Mouse (Mus musculus): ENCODE measurements around the gene Unc5b. TPM values are rescaled to one million over a fixed set of nuclear protein-coding genes. Genes with fewer than 3 reads are reported as not detected.

The Unc5b gene
- total and polyA plus RNA-seq, 3 experiments: 0.04 to 0.21 (median 0.06) TPM

DNA sequence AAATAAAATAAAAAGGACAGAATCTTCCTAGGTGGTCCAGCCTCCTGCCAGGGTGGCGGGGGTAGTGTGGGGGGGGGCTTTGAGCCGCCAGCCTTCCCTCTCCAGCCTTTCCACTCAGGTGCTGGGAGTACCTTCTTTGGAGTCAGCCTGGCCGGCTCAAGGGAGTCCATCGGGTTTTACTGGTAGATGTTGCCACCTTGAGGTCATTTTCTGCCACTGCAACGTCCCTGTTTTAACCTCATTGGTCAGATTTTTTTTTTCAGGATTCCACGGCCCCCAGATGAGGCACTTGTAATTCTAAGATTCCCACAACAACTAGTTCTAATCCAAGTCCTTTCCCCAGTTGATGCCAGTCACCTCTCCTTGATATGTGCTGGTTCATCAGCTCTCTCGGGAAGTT, 74.4 kb downstream of the Unc5b start (continued):
- TF ChIP-seq SMC3 (IDR thresholded peaks at IDR 0.05; ENCODE audit: low read depth, low read length): peak; percentile 93
- no peak for TF ChIP-seq PAX5 (IDR thresholded peaks at IDR 0.05; ENCODE audit: low read length)
- TF ChIP-seq POLR2A (IDR thresholded peaks at IDR 0.05; ENCODE audit: low read depth, low read length): no peak
- TF ChIP-seq ZC3H11A (IDR thresholded peaks at IDR 0.05; ENCODE audit: low read depth, low read length): peak; percentile 88
- TF ChIP-seq JUN (IDR thresholded peaks at IDR 0.05; ENCODE audit: insufficient read depth, low read depth, low read length): no peak
- no peak for TF ChIP-seq USF2 (conservative IDR thresholded peaks at IDR 0.05; ENCODE audit: low read depth, low read length)

DNA sequence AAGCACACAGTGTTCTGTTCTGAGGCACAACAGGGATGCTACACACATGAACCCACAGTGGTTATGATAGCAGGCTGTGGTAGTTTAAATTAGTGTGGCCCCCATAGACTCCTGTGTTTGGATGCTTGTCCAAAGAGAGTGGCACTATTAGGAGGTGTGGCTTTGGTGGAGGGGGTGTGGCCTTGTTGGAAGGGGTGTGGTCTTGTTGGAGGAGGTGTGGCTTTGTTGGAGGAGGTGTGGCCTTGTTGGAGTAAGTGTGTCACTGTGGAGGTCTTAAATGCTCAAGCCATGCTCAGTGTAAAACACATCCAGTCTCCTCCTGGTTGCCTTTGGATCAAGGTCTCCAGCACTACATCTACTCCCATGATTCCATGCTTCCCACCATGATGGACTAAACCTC, 75.2 kb downstream of the Unc5b start:
- in situ Hi-C loops (cut with MboI; ENCODE audit: low pct_ligation_motif_present, low pct_unique_long_range_greater_than_20kb, low sequenced_read_pairs) (loop anchor here (5.0 to 10.0 kb wide), 2 partner anchors 219 to 451 kb away; no protein-coding TSS in a partner anchor), dilution Hi-C loops (cut with MboI; ENCODE audit: extremely low pct_ligation_motif_present, extremely low pct_unique_long_range_greater_than_20kb, low sequenced_read_pairs) (loop anchor here (25.0 kb wide), 1 partner anchor 306 kb away; no protein-coding TSS in a partner anchor)
- no peaks in the 10 kb centered on the region for H3K79me2 ChIP-seq (replicated peaks; ENCODE audit: control insufficient read depth, extremely low read depth, insufficient read depth, poor library complexity, severe bottlenecking)
- no peak overlapping the region for H3K27ac ChIP-seq (ENCODE audit: insufficient read depth, low read depth)
- H3K27me3 ChIP-seq (replicated peaks): peaks cover 25% of the 10 kb centered on the region
- no peaks in the 10 kb centered on the region for H3K36me3 ChIP-seq (replicated peaks in 1 of 2; ENCODE audit: control insufficient read depth in 1 of 2, insufficient read depth in 1 of 2, low read length in 1 of 2)
- DNase-seq (ENCODE audit: extremely low read depth): no peak
- H3K4me2 ChIP-seq (ENCODE audit: insufficient read depth, low read depth, poor library complexity, severe bottlenecking): no peak overlapping the region
- H3K9ac ChIP-seq (ENCODE audit: insufficient read depth, low read depth): no peak overlapping the region
- H3K9me3 ChIP-seq (replicated peaks; ENCODE audit: low read length): peaks cover 19% of the 10 kb centered on the region
- H3K4me1 ChIP-seq (ENCODE audit: control insufficient read depth in 1 of 2, insufficient read depth in 2 of 2): peaks cover 3 to 15% of the 10 kb centered on the region in 2 experiments; a peak in 3 of 4 replicates
- H3K4me3 ChIP-seq (replicated peaks in 1 of 3; ENCODE audit: low read depth in 2 of 3, low read length in 2 of 3, poor library complexity in 1 of 3): no peak overlapping the region
- no peak for TF ChIP-seq JUN (IDR thresholded peaks at IDR 0.05; ENCODE audit: insufficient read depth, low read depth, low read length)
- TF ChIP-seq MAX (IDR thresholded peaks at IDR 0.05; ENCODE audit: low read length): no peak
- no peak for TF ChIP-seq ELF1 (IDR thresholded peaks at IDR 0.05; ENCODE audit: low read depth, low read length)
- no peak for TF ChIP-seq PAX5 (IDR thresholded peaks at IDR 0.05; ENCODE audit: low read length)
- no peak for TF ChIP-seq NRF1 (IDR thresholded peaks at IDR 0.05; ENCODE audit: low read depth, low read length)
- TF ChIP-seq ZKSCAN1 (IDR thresholded peaks at IDR 0.05; ENCODE audit: borderline replicate concordance, low read depth, low read length): no peak
- no peak for TF ChIP-seq UBTF (IDR thresholded peaks at IDR 0.05; ENCODE audit: low read depth, low read length)
- TF ChIP-seq ETS1 (conservative IDR thresholded peaks at IDR 0.05; ENCODE audit: low read depth, low read length): no peak
- no peak for TF ChIP-seq MXI1 (IDR thresholded peaks at IDR 0.05; ENCODE audit: low read depth, low read length)
- no peak for TF ChIP-seq JUND (conservative IDR thresholded peaks at IDR 0.05; ENCODE audit: low read depth, low read length)
- TF ChIP-seq NELFE (IDR thresholded peaks at IDR 0.05; ENCODE audit: low read depth, low read length): no peak
- no peak for TF ChIP-seq RAD21 (IDR thresholded peaks at IDR 0.05; ENCODE audit: low read depth, low read length)

GRCm38 (mm10) chr10:60753941-60754340, 77.4 kb downstream of the Unc5b start:
- in situ Hi-C loops (cut with MboI; ENCODE audit: low pct_ligation_motif_present, low pct_unique_long_range_greater_than_20kb, low sequenced_read_pairs): loop anchor here (5.0 to 10.0 kb wide), 3 partner anchors 57 to 449 kb away; partner anchors contain the start of gene Cdh23

More at GRCm38 (mm10) chr10:60753941-60754340, 77.4 kb downstream of the Unc5b start:
- Histone ChIP-seq H3K27me3 (replicated peaks) (peaks cover 12% of the 10 kb centered on the region), H3K36me3 (replicated peaks in 1 of 2; ENCODE audit: control insufficient read depth in 1 of 2, insufficient read depth in 1 of 2, low read length in 1 of 2) (peaks cover 7 to 17% of the 10 kb centered on the region in 2 experiments), H3K4me3 (replicated peaks in 1 of 3; ENCODE audit: low read depth in 2 of 3, low read length in 2 of 3, poor library complexity in 1 of 3) (no peak overlapping the region), H3K9me3 (replicated peaks; ENCODE audit: low read length) (peaks cover 19% of the 10 kb centered on the region), H3K27ac (ENCODE audit: insufficient read depth, low read depth) (no peak overlapping the region), H3K4me1 (ENCODE audit: control insufficient read depth in 1 of 2, insufficient read depth in 2 of 2) (peaks cover 17 to 37% of the 10 kb centered on the region in 2 experiments), H3K9ac (ENCODE audit: insufficient read depth, low read depth) (no peak overlapping the region), H3K79me2 (replicated peaks; ENCODE audit: control insufficient read depth, extremely low read depth, insufficient read depth, poor library complexity, severe bottlenecking) (no peaks in the 10 kb centered on the region), H3K4me2 (ENCODE audit: insufficient read depth, low read depth, poor library complexity, severe bottlenecking) (no peak overlapping the region)
- dilution Hi-C loops (cut with MboI; ENCODE audit: extremely low pct_ligation_motif_present, extremely low pct_unique_long_range_greater_than_20kb, low sequenced_read_pairs): loop anchor here (25.0 kb wide), 1 partner anchor 308 kb away; no protein-coding TSS in a partner anchor
- no peak for DNase-seq (ENCODE audit: extremely low read depth)
- TF ChIP-seq MAZ (IDR thresholded peaks at IDR 0.05; ENCODE audit: low read depth, low read length): no peak
- TF ChIP-seq ELF1 (IDR thresholded peaks at IDR 0.05; ENCODE audit: low read depth, low read length): no peak
- TF ChIP-seq JUND (conservative IDR thresholded peaks at IDR 0.05; ENCODE audit: low read depth, low read length): no peak
- TF ChIP-seq ETS1 (conservative IDR thresholded peaks at IDR 0.05; ENCODE audit: low read depth, low read length): no peak
- no peak for TF ChIP-seq POLR2A (IDR thresholded peaks at IDR 0.05; ENCODE audit: low read depth, low read length)
- TF ChIP-seq MYC (IDR thresholded peaks at IDR 0.05; ENCODE audit: low read depth, low read length): no peak
- no peak for TF ChIP-seq ZKSCAN1 (IDR thresholded peaks at IDR 0.05; ENCODE audit: borderline replicate concordance, low read depth, low read length)
- TF ChIP-seq NRF1 (IDR thresholded peaks at IDR 0.05; ENCODE audit: low read depth, low read length): no peak
- no peak for TF ChIP-seq SIN3A (IDR thresholded peaks at IDR 0.05; ENCODE audit: low read length)
- no peak for TF ChIP-seq JUN (IDR thresholded peaks at IDR 0.05; ENCODE audit: insufficient read depth, low read depth, low read length)
- TF ChIP-seq HCFC1 (IDR thresholded peaks at IDR 0.05; ENCODE audit: low read depth, low read length): no peak
- TF ChIP-seq BHLHE40 (IDR thresholded peaks at IDR 0.05; ENCODE audit: low read depth, low read length): no peak
- TF ChIP-seq MXI1 (IDR thresholded peaks at IDR 0.05; ENCODE audit: low read depth, low read length): no peak
- no peak for TF ChIP-seq TCF12 (IDR thresholded peaks at IDR 0.05; ENCODE audit: low read depth, low read length)
- TF ChIP-seq KAT2A (IDR thresholded peaks at IDR 0.05; ENCODE audit: insufficient replicate concordance, low read length): no peak
- TF ChIP-seq USF1 (IDR thresholded peaks at IDR 0.05; ENCODE audit: low read depth, low read length): no peak
- no peak for TF ChIP-seq TBP (conservative IDR thresholded peaks at IDR 0.05; ENCODE audit: low read depth, low read length)
- no peak for TF ChIP-seq RCOR1 (conservative IDR thresholded peaks at IDR 0.05; ENCODE audit: low read depth, low read length)
- no peak for TF ChIP-seq NELFE (IDR thresholded peaks at IDR 0.05; ENCODE audit: low read depth, low read length)
- TF ChIP-seq UBTF (IDR thresholded peaks at IDR 0.05; ENCODE audit: low read depth, low read length): no peak
